Mouse (Mus musculus) MEL (cell line): ENCODE measurements around the gene Omp. TPM values are rescaled to one million over a fixed set of nuclear protein-coding genes. Genes with fewer than 3 reads are reported as not detected.

ENCODE experiments used
- DNase-seq: peaks from one replicate; pipeline ENCODE4 v3.0.0; 2011; ENCODE audit warnings: low read depth, low spot score
- H3K27ac ChIP-seq: 2 replicates; pipeline ENCODE4 v1.5.1; 2012; ENCODE audit warnings: low read depth, mild to moderate bottlenecking, control low read depth, low read length, moderate library complexity; ENCODE audit not compliant: control insufficient read depth
- H3K27me3 ChIP-seq, 2 experiments: fragments of 150-350 bp in 1 of 2; sonication (generic) in 1 of 2; 2 replicates each; pipeline ENCODE4 v1.6.1; 2012; ENCODE audit warnings: low read length in 2 of 2, mild to moderate bottlenecking in 2 of 2, improper control_type of control experiment in 1 of 2, moderate library complexity in 1 of 2; ENCODE audit not compliant: insufficient read depth in 2 of 2, control insufficient read depth in 1 of 2
- H3K36me3 ChIP-seq, 2 experiments: 2 replicates each; pipeline ENCODE4 v1.6.1; 2012 to 2014; ENCODE audit warnings: low read length in 2 of 2, improper control_type of control experiment in 1 of 2, inconsistent platforms in 1 of 2, mild to moderate bottlenecking in 1 of 2; ENCODE audit not compliant: insufficient read depth in 2 of 2, control insufficient read depth in 1 of 2
- H3K4me1 ChIP-seq, 2 experiments: fragments of 150-350 bp in 1 of 2; sonication (generic) in 1 of 2; 2 replicates each; pipeline ENCODE4 v1.6.1; 2012; ENCODE audit warnings: low read length in 2 of 2, improper control_type of control experiment in 1 of 2, mild to moderate bottlenecking in 1 of 2; ENCODE audit not compliant: insufficient read depth in 2 of 2, control insufficient read depth in 1 of 2
- H3K4me3 ChIP-seq, 2 experiments: fragments of 150-350 bp in 1 of 2; sonication (generic) in 1 of 2; 2 replicates each; pipeline ENCODE4 v1.5.1; 2012; ENCODE audit warnings: low read depth in 2 of 2, low read length in 2 of 2, mild to moderate bottlenecking in 2 of 2, moderate library complexity in 2 of 2, control low read depth in 1 of 2, improper control_type of control experiment in 1 of 2; ENCODE audit not compliant: control insufficient read depth in 1 of 2, insufficient read depth in 1 of 2
- H3K79me2 ChIP-seq: 2 replicates; pipeline ENCODE4 v1.6.1; 2012; ENCODE audit warnings: mild to moderate bottlenecking, low read length, moderate library complexity; ENCODE audit not compliant: control insufficient read depth, poor library complexity, insufficient read depth
- H3K9ac ChIP-seq: 2 replicates; pipeline ENCODE4 v1.6.1; 2012; ENCODE audit warnings: low read depth, mild to moderate bottlenecking, control low read depth, low read length, moderate library complexity; ENCODE audit not compliant: control insufficient read depth, poor library complexity, severe bottlenecking
- H3K9me3 ChIP-seq: fragments of 150-350 bp; sonication (generic); replicated peaks from 2 replicates; pipeline ENCODE4 v1.6.1; 2012; ENCODE audit warnings: mild to moderate bottlenecking, low read length, improper control_type of control experiment, moderate library complexity; ENCODE audit not compliant: insufficient read depth
- CHD2 ChIP-seq: IDR thresholded peaks from 2 replicates; pipeline ENCODE4 v1.6.1; 2011; ENCODE audit warnings: low read length, improper control_type of control experiment
- CTCF ChIP-seq, 3 experiments: IDR thresholded peaks in 2 of 3; conservative IDR thresholded peaks in 1 of 3; 2 replicates each; pipeline ENCODE4 v1.5.1; 2011 to 2012; ENCODE audit warnings: low read length in 3 of 3, low read depth in 2 of 3, mild to moderate bottlenecking in 2 of 3, improper control_type of control experiment in 1 of 3, inconsistent platforms in 1 of 3, mixed read lengths in 1 of 3, moderate library complexity in 1 of 3; ENCODE audit not compliant: control insufficient read depth in 1 of 3, insufficient read depth in 1 of 3, poor library complexity in 1 of 3, severe bottlenecking in 1 of 3
- EP300 ChIP-seq, 2 experiments: IDR thresholded peaks; 2 replicates each; pipeline ENCODE4 v1.6.1; 2011; ENCODE audit warnings: improper control_type of control experiment in 2 of 2, low read length in 2 of 2, low read depth in 1 of 2, mild to moderate bottlenecking in 1 of 2
- ETS1 ChIP-seq: IDR thresholded peaks from 2 replicates; pipeline ENCODE4 v1.6.1; 2012; ENCODE audit warnings: low read depth, mild to moderate bottlenecking, inconsistent platforms, low read length, improper control_type of control experiment, moderate library complexity
- GABPA ChIP-seq: IDR thresholded peaks from 2 replicates; pipeline ENCODE4 v1.6.1; 2012; ENCODE audit warnings: low read depth, mild to moderate bottlenecking, inconsistent platforms, low read length, improper control_type of control experiment, moderate library complexity
- HCFC1 ChIP-seq: IDR thresholded peaks from 2 replicates; pipeline ENCODE4 v1.6.1; 2012; ENCODE audit warnings: low read depth, mild to moderate bottlenecking, inconsistent platforms, low read length, improper control_type of control experiment, moderate library complexity
- JUND ChIP-seq: IDR thresholded peaks from 2 replicates; pipeline ENCODE4 v1.6.1; 2011; ENCODE audit warnings: low read depth, mild to moderate bottlenecking, improper control_type of control experiment, low read length
- KAT2A ChIP-seq: conservative IDR thresholded peaks from 2 replicates; pipeline ENCODE4 v1.6.1; 2012; ENCODE audit warnings: low read depth, low read length, improper control_type of control experiment, inconsistent platforms
- MAFK ChIP-seq: IDR thresholded peaks from 2 replicates; pipeline ENCODE4 v1.6.1; 2011; ENCODE audit warnings: low read depth, mild to moderate bottlenecking, low read length, improper control_type of control experiment, borderline replicate concordance
- MAZ ChIP-seq: IDR thresholded peaks from 2 replicates; pipeline ENCODE4 v1.6.1; 2012; ENCODE audit warnings: low read depth, mild to moderate bottlenecking, inconsistent platforms, low read length, improper control_type of control experiment
- MEF2A ChIP-seq: IDR thresholded peaks from 2 replicates; pipeline ENCODE4 v1.6.1; 2014; ENCODE audit warnings: low read depth, mild to moderate bottlenecking, inconsistent platforms, low read length, improper control_type of control experiment; ENCODE audit not compliant: poor library complexity, insufficient replicate concordance, severe bottlenecking; ENCODE audit errors: extremely low read depth
- MXI1 ChIP-seq: IDR thresholded peaks from 2 replicates; pipeline ENCODE4 v1.6.1; 2011; ENCODE audit warnings: mild to moderate bottlenecking, low read depth, low read length, improper control_type of control experiment
- MYC ChIP-seq: IDR thresholded peaks from 2 replicates; pipeline ENCODE4 v1.6.1; 2011; ENCODE audit warnings: low read depth, mild to moderate bottlenecking, low read length, improper control_type of control experiment, moderate library complexity
- POLR2A ChIP-seq, 2 experiments: IDR thresholded peaks; 2 replicates each; pipeline ENCODE4 v1.6.1; 2011 to 2012; ENCODE audit warnings: low read length in 2 of 2, mild to moderate bottlenecking in 2 of 2, control low read depth in 1 of 2, improper control_type of control experiment in 1 of 2, low read depth in 1 of 2, moderate library complexity in 1 of 2; ENCODE audit not compliant: control insufficient read depth in 1 of 2, insufficient read depth in 1 of 2, poor library complexity in 1 of 2
- POLR2AphosphoS5 ChIP-seq: IDR thresholded peaks from 2 replicates; pipeline ENCODE4 v1.6.1; 2012; ENCODE audit warnings: low read depth, borderline replicate concordance, mild to moderate bottlenecking, inconsistent platforms, low read length, moderate library complexity, mixed read lengths
- RAD21 ChIP-seq: IDR thresholded peaks from 2 replicates; pipeline ENCODE4 v1.6.1; 2011; ENCODE audit warnings: mild to moderate bottlenecking, low read depth, low read length, improper control_type of control experiment
- RCOR1 ChIP-seq: IDR thresholded peaks from 2 replicates; pipeline ENCODE4 v1.6.1; 2012; ENCODE audit warnings: low read depth, mild to moderate bottlenecking, inconsistent platforms, low read length, improper control_type of control experiment
- SIN3A ChIP-seq: IDR thresholded peaks from 2 replicates; pipeline ENCODE4 v1.6.1; 2012; ENCODE audit warnings: low read length, improper control_type of control experiment, inconsistent platforms
- TCF12 ChIP-seq: IDR thresholded peaks from 2 replicates; pipeline ENCODE4 v1.6.1; 2014; ENCODE audit warnings: low read depth, mild to moderate bottlenecking, inconsistent platforms, low read length, improper control_type of control experiment, moderate library complexity
- UBTF ChIP-seq: IDR thresholded peaks from 2 replicates; pipeline ENCODE4 v1.6.1; 2012; ENCODE audit warnings: low read depth, mild to moderate bottlenecking, inconsistent platforms, low read length, improper control_type of control experiment, moderate library complexity, borderline replicate concordance; ENCODE audit not compliant: insufficient read depth
- USF1 ChIP-seq: IDR thresholded peaks from 2 replicates; pipeline ENCODE4 v1.6.1; 2014; ENCODE audit warnings: low read depth, mild to moderate bottlenecking, inconsistent platforms, low read length, improper control_type of control experiment, moderate library complexity
- USF2 ChIP-seq, 2 experiments: IDR thresholded peaks; 2 replicates each; pipeline ENCODE4 v1.6.1; 2011 to 2012; ENCODE audit warnings: improper control_type of control experiment in 2 of 2, low read length in 2 of 2, borderline replicate concordance in 1 of 2, inconsistent platforms in 1 of 2, low read depth in 1 of 2, mild to moderate bottlenecking in 1 of 2; ENCODE audit not compliant: insufficient read depth in 1 of 2
- ZKSCAN1 ChIP-seq: IDR thresholded peaks from 2 replicates; pipeline ENCODE4 v1.6.1; 2012; ENCODE audit warnings: low read depth, mild to moderate bottlenecking, inconsistent platforms, low read length, improper control_type of control experiment, moderate library complexity
- ZMIZ1 ChIP-seq: IDR thresholded peaks from 2 replicates; pipeline ENCODE4 v1.6.1; 2012; ENCODE audit warnings: low read depth, mild to moderate bottlenecking, inconsistent platforms, low read length, improper control_type of control experiment, moderate library complexity
- polyA plus RNA-seq, 2 experiments: library from polyadenylated mRNA; stranded (reverse) in 1 of 2; unstranded in 1 of 2; fragments of >175 nt in 1 of 2; fragments of >200 nt in 1 of 2; gene quantifications; 2 replicates each; pipeline versions ENCODE4 v1.2.1 to v1.2.4; 2012; ENCODE audit warnings: low replicate concordance in 2 of 2, low read depth in 1 of 2; ENCODE audit not compliant: insufficient read length in 2 of 2, insufficient read depth in 1 of 2, missing spikeins in 1 of 2
- total RNA-seq: library from RNA; depleted of rRNA; stranded (reverse); fragments of 300-350 nt; gene quantifications from 2 replicates; pipeline ENCODE4 v1.2.3, GENCODE M21; 2012

The Omp gene
- total and polyA plus RNA-seq, 3 experiments = 0.07 to 0.08 TPM; not detected in 1

GRCm38 (mm10) chr7:98177566-98177928, 32.2 kb upstream of the Omp start:
- Histone ChIP-seq H3K4me3 (peak overlapping the region; percentile 71 to 89), H3K9ac (no peak overlapping the region), H3K4me1 (0 out of 4 replicates have a peak, but pooled peaks cover 0 to 3% of the 10 kb centered on the region in 2 experiments), H3K36me3 (no peaks in the 10 kb centered on the region), H3K27me3 (no peaks in the 10 kb centered on the region), H3K27ac (no peak overlapping the region), H3K79me2 (no peaks in the 10 kb centered on the region), H3K9me3 (no peaks in the 10 kb centered on the region)
- no peak for TF ChIP-seq MEF2A
- TF ChIP-seq MXI1 = no peak
- TF ChIP-seq UBTF = no peak
- TF ChIP-seq USF1 = no peak
- no peak for TF ChIP-seq RAD21
- no peak for TF ChIP-seq POLR2AphosphoS5
- no peak for TF ChIP-seq MAFK
- TF ChIP-seq CTCF (IDR thresholded peaks at IDR 0.05 in 2 of 3, conservative IDR thresholded peaks at IDR 0.05 in 1 of 3; ENCODE audit: control insufficient read depth in 1 of 3, insufficient read depth in 1 of 3, low read depth in 2 of 3, low read length in 3 of 3, poor library complexity in 1 of 3, severe bottlenecking in 1 of 3) = no peak
- TF ChIP-seq EP300 (IDR thresholded peaks at IDR 0.05; ENCODE audit: low read depth in 1 of 2, low read length in 2 of 2) = no peak
- TF ChIP-seq RCOR1 = no peak
- TF ChIP-seq GABPA = no peak
- TF ChIP-seq MYC = no peak
- no peak for TF ChIP-seq TCF12
- no peak for TF ChIP-seq POLR2A (IDR thresholded peaks at IDR 0.05; ENCODE audit: control insufficient read depth in 1 of 2, insufficient read depth in 1 of 2, low read depth in 1 of 2, low read length in 2 of 2, poor library complexity in 1 of 2)
- TF ChIP-seq KAT2A = no peak
- TF ChIP-seq ZMIZ1 = no peak
- peak; percentile 15 for DNase-seq

DNA sequence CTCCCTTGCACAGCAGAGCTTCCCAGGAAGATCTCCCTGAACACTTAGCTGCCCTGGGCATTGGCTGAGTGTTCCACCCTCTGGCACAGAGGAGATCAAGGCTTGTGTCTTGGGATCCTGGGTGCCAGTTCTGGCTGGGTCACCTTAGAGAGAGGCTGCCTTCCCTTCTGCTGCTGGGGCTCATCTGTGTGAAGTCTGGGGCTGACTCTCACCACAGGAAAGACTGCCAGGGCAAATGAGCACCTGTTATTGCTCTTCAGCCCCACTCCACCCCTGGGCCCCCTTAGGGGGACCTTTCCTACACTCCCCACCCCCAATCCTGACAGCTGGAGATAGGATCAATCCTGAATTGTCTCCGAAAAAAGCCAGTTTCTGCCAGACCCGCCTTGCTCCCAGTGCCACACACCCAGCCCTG, 31.8 kb upstream of the Omp start:
- H3K9ac ChIP-seq = no peak overlapping the region
- no peak overlapping the region for H3K4me3 ChIP-seq
- no peaks in the 10 kb centered on the region for H3K27me3 ChIP-seq
- H3K36me3 ChIP-seq = no peaks in the 10 kb centered on the region
- H3K79me2 ChIP-seq = no peaks in the 10 kb centered on the region
- 0 out of 4 replicates have a peak, but pooled peaks cover 0 to 3% of the 10 kb centered on the region in 2 experiments for H3K4me1 ChIP-seq
- no peak overlapping the region for H3K27ac ChIP-seq
- DNase-seq = no peak
- no peaks in the 10 kb centered on the region for H3K9me3 ChIP-seq
- TF ChIP-seq JUND (no peak), MAZ (no peak), KAT2A (no peak), ZKSCAN1 (no peak), HCFC1 (no peak), CHD2 (no peak), ETS1 (no peak), MAFK (no peak), USF2 (IDR thresholded peaks at IDR 0.05; ENCODE audit: borderline replicate concordance in 1 of 2, insufficient read depth in 1 of 2, low read depth in 1 of 2, low read length in 2 of 2) (no peak), SIN3A (no peak)
- TF ChIP-seq, all 39 proteins: peak for 0
